Mouse (Mus musculus): ENCODE data around the gene Ces2e.
"Not testable (repeated sequence)": the region's sequence is repeated elsewhere in the genome, so short reads cannot be mapped to it uniquely, and the experiment has no call there.

The Ces2e gene

DNA sequence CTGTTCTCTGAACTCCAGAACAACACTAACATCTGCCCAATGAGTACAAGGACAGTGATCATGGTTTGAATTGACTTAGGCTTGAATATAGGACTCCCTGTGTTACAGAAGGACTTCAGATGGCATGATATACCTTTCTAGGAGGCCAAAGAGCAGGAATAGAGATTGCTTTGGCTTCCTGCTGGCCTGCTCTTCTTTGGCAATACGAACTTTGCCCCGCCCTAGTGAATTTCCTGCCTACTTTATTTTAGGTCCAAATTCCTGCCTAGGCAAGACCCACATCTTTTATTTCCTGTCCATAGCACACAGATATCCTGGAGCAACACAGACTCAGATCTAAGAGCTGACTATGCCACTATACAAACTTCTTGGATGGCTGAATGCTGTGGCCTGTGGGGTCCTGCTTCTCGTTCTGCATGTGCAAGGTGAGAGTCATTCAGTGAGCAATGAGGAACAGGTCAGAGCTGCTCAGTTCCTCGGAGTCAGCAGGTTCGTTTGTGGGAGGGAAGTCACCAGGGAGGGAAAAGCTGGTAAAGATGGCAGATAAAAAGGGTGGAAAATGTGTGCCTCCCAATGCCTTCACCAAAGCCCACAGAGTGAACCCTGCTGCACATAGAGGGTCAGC lies at the start of gene Ces2e:
Ces2e (plus strand) TSS at position 289 of the 625 bp plus-strand sequence.
- CTCF ChIA-PET = no interaction called here

GRCm38 (mm10) chr8:104886223-104886926 lies 39.7 kb upstream of the Ces2e start:
- CTCF ChIA-PET = not testable (repeated sequence)

DNA sequence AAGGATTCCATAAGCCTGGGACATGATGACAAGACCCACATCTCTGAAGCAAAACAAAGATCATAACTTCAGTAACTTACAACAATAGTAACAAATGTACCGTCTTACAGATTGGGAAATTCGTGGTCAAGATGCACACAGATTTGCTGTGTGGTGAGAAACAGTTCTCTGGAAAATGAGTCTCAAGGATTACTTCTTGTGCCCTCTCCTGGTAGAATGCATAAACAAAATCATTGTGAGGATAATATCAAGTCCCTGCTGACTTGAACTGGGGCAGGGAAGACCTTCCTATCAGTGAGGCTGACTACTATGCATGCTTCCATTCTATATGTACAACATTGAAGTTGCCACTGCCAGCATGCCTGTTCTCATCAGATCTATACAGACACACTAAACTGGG lies 24.3 kb upstream of the Ces2e start:
- CTCF ChIA-PET = no interaction called here

DNA sequence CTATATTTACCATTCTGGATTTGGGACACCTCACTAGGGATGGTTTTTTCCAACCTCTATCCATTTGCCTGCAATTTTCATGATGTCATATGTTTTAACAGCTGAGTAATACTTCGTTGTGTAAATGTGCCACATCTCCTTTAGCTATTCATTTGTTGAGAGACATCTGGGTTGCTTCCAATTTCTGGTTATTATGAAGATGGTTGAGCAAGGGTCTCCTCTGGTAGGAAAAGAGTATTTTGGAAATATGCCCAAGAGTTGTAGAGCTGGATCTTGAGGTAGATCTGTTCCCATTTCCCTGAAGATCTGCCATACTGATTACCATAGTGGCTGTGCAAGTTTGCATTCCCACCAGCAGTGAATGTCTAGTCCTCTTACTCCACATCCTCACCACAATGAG lies 18.9 kb upstream of the Ces2e start:
- CTCF ChIA-PET = no interaction called here

DNA sequence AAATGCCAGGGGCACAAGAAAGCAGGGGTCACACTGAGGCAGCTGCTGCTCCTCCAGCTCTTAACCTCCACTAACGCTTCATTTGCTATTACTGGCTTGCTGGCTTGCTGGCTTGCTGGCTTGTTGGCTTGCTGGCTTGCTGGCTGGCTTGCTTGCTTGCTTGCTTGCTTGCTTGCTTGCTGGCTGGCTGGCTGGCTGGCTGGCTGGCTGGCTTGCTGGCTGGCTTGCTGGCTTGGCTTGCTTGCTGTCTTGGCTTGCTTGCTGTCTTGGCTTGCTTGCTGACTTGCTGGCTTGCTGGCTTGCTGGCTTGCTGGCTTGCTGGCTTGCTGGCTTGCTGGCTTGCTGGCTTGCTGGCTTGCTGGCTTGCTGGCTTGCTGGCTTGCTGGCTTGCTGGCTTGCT lies 17.0 kb upstream of the Ces2e start:
- CTCF ChIA-PET = not testable (repeated sequence)

DNA sequence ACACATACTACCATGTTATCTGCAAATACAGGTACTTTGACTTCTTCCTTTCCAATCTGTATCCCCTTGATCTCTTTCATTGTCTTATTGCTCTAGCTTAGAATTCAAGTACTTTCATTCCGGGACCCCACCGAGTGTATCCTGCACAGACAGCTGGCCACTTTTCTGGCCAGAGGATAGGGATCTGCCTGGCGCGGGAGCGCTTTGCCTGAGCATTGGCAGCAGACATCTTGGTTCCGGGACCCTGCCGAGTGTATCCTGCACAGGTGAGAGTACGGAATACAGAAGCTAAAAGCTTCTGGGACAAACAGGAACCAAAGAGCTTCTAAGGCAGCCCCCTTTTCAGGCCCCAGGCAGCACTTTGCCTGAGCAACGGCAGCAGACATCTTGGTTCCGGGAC lies 16.4 kb upstream of the Ces2e start:
- CTCF ChIA-PET = not testable (repeated sequence)

DNA sequence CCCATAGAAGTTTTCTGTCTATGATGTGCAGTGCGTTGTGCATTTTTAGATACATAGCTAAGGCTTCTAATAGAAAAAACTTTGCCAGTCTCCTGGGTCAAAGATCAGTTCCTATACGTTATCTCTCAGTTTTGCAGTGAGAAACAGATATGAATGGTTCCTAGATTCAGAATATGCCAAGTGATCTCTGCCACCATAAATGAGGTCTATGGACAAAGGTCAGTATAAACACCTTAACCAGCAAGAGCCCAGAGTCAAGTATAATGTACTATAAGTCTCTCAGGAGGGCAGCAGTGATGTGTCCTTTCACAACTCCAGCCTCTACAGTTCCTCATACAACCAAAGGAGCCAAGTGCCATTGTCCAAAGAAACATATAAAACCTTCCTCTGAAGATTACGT lies 1.2 kb downstream of the Ces2e start:
- CTCF ChIA-PET = no interaction called here

- CTCF ChIA-PET = no interaction called here
These were observed 18.6 kb downstream of the Ces2e start for GRCm38 (mm10) chr8:104944665-104945064.

- CTCF ChIA-PET = no interaction called here
These were observed 21.0 kb downstream of the Ces2e start, which contains the start of gene Ces2f for GRCm38 (mm10) chr8:104947056-104947455. TSS of gene Ces2f (plus strand) at chr8:104947356.

GRCm38 (mm10) chr8:104949031-104949430 lies 23.0 kb downstream of the Ces2e start:
- CTCF ChIA-PET = no interaction called here

- CTCF ChIA-PET = no interaction called here
These were observed 35.5 kb downstream of the Ces2e start, which contains the start of gene Ces2g for GRCm38 (mm10) chr8:104961537-104961961. TSS of gene Ces2g (plus strand) at chr8:104961718.

- CTCF ChIA-PET = no interaction called here
These were observed 36.3 kb downstream of the Ces2e start for GRCm38 (mm10) chr8:104962229-104962901.

DNA sequence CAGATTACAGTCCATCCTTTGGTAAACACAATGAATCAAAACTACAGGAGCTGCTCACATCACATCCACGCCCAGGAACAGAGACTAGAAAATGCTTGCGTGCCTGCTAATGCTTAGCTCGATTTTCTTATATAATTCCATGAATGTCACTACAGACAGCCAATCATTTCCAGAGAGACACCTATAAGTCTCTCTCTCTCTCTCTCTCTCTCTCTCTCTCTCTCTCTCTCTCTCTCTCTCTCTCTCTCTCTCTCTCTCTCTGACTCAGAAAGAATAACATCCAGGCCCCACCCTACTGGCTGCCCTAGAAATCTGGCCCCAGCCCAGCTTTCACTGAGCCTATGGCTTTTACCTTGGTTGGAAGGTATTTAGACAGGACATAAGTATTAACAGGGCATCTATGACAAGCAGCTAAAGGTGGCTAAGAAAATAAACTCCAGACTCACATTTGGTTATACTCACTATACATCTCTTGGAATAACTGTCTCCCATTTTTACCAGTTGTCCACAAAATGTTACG lies 37.4 kb downstream of the Ces2e start:
- CTCF ChIA-PET = no interaction called here

- CTCF ChIA-PET = no interaction called here
These were observed 58.1 kb downstream of the Ces2e start for GRCm38 (mm10) chr8:104984126-104984525.
